Mouse (Mus musculus): ENCODE measurements around the gene Tsks. TPM values are rescaled to one million over a fixed set of nuclear protein-coding genes. Genes with fewer than 3 reads are reported as not detected.

Tsks gene
- 0.08 and 0.10 TPM in 2 replicates for polyA plus RNA-seq (2012; rRNA removed)

DNA sequence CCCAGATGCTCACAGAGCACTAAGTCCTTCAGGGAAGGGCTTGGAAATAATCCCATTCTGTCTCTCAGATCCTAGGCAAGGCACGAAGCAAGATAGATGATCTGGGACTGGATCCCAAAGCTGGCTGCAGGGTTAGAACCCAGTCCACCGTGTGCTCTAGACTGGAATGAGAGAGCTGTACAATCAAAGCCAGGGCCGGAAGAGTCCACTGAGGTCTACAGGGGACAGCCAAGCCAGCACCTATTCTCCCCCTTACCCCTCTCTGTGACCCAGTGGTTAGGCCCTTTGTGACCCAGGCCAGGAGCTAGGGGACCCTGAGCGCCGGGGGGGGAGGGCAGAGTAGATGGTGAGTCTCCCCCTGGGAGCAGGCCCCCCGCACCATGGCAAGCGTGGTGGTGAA lies at the start of gene Tsks:
Gene Tsks (plus strand): TSS at position 301 of the 400 bp plus-strand sequence.

DNA sequence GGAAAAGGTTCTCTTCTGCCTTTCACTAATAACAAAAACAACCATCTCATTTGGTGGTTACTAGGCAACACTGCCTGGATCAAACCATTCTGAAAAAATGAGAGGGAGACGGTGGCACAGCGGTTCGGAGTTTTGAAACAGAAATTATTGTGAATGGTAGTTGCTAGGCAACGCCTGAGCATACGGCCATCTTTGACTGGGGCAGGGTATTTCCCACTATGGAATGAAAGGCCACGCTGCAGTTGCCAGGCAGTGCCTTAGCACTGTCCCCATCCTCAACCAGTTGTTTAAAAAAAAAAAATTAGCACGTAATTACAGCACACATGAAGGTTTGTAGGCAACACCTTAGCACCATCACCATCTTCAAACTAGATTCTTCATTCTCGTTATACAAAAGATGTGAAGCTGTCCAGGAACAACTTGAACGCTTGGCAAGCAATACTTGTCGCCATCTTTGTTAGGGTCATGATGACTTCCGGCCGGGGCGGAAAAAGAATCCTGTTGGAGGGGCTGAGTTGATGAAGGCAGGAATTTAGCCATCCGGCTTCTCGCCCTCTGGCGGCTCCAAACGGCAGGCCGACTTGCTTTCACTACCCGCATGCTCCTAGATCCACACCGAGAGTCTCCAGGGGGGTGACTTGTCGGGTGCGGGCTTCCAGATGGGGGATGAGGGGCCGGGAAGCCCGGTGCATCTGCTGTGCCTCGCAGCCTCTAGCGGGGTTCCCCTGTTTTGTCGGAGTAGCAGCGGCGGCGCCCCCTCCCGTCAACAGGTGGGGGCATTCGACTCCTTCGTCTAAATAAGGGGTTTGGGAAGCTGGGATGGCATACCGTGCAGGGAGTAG lies 47.2 kb upstream of the Tsks start, which contains the start of gene Fuz:
Gene Fuz (plus strand): TSS at position 487 of the 842 bp plus-strand sequence.

DNA sequence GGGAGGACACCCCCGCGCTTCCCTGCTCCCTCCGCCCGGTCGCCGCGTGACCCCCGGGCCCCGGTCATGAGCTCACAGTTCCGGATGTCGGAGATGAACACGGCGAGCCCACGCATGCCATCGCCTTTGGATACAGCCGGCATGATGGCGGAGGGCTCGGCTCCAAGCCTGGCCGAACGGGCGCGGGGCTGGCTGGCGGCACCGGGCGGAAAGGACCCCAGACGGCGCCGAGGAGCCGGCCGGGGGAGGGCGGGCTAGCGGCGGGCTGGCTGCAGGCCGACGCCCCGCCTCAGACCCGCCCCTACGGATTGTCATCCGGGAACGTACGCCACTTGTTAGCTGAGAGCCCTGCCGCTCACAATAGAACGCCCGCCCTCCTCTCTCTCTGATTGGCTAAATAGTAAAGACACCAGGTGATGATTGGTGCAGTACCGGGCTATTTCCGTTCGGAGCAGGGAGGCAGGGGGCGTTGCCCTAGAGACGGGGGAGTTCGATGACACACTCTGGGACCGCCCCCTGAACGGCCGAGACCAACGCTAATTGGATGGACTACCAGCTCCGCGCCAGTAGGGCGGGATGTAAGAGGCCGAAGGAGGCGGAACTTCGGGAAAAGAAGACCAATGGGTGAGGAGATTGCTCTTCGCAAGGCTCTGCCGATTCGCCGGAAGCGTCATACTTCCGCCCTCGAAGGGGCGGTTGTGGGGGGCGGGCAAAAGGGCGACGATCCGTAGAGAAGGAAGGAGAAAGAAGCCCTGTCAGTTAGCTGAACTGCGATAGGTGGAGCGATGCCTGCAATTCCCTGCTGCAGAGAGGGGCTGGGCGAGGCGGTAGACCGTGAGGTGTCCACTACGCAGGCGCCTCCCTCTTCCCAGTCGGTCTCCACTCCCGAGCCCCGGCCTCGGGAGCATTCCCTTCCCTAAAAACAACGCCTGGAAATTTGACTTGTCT lies 13.5 kb upstream of the Tsks start, which contains the start of gene Ap2a1:
Gene Ap2a1 (minus strand): TSS at position 293 of the 948 bp plus-strand sequence.

DNA sequence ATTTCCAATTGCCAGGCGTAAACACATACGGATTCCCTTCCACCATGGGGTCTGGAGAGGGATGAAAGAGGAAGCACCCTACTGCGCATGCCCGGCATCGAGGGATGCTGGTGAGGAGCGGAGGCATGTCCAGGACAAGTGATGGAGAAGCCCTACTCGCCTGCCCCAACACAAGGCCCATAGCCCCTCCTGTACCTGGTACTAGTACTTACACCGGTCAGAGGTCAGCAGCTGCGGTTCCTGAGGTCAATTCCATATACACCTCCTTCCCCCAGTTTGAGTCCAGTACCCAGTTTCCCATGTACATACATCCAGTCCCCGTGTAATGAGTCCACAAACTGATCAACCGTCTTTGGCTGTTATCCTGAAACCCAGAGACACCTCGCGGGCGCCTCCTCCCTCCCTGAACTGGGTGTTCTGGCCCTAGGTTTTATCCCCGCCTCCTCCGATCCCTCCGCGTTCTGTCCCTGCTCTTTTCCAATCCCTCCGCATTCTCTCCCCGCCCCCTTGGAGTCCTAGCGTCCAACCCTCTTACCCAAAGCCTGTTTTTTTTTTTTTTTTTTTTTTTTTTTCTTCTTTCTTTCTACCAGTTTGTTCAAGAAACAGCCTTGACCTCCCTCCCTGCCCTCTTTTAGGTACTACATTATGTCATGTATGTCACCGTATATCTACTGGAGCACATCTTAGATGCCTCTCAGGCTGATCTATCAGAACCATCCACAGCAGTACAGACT lies 31.5 kb downstream of the Tsks start, which contains the start of gene Cpt1c:
Gene Cpt1c (minus strand): TSS at position 469 of the 734 bp plus-strand sequence.

DNA sequence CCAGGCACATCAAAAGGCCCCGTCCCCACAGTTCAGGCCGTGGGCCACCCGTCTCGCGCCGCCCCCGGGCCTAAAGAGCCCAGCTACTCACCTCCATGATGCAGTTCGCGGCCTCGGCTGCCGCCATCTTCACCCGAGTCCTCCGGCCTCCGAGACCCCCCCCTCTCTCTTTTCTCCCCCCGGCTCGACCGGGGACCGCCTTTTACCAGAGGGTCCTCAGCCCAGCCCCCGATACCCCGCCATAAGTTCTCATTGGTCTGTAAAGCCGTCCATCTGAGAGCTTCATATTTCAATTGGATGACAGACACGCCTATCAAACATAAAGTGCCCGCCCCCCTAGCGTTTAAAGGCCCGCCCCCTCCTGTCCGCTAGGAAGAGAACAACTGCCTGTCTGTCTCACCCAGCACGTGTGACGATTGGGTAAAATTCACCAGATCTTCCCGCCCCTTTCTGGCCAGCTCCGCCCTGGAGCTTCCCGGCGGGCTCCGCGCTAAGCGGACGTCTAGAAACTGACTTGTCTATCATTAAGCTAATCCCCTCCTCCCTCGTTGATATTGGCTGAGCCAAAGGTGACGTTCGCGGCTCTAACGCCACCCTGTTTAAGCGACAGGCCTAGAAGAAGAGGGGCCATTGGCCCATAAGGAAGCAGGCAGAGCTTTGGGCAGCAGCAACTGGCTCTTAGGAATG lies 43.3 kb downstream of the Tsks start, which contains the start of gene Prmt1:
Gene Prmt1 (minus strand): TSS at position 377 of the 687 bp plus-strand sequence.

DNA sequence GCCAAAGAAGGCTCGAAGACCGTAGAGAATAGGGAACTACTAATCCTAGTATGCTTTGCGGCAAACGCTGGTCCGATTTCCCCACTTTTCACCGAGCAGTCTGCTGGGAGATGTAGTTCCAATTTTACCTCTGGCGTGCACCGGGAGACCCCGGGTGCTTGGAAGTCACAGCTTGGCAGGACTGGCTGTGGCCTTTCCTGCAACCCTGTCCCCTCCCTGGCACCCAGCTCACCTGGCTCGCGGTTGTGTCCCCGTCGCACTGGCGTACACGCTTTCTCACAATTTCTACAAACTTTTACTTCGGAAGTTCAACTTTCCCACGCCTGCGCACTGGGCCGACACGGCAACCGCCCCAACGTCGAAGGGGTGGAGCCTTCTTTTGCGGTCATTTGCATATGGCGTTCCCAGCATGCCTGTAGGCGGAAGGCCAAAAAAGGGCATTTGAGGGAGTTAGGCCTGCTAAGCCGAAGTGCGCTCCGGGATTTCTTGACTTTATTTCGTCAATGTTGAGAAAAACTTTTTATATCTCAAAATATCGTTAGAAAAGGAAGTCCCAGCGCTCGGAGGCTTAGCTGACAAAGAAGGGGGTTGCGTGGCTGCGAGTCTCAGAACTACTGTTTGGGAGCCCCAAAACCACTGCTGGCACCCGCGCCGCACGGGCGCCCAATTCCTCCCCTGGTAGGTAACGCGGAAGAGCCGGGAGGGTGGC lies 54.4 kb downstream of the Tsks start, which contains the start of gene Irf3:
Gene Irf3 (plus strand): TSS at position 418 of the 709 bp plus-strand sequence.

DNA sequence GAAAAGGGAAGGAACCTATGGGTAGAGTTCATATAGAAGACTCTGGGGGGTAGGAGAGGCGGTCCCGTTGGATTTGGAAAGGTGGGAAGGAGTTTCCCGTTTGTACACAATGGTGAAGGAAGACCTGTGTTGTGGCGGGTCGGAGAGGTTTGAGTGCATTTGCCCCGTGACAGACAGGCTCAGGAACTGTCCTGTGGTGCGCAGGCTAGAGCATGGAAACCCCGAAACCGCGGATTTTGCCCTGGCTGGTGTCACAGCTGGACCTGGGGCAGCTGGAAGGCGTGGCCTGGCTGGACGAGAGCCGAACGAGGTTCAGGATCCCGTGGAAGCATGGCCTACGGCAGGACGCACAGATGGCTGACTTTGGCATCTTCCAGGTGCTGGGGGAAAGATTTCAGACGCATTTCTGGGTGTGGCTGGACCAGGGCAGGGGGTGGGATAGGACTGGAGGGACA lies 55.5 kb downstream of the Tsks start, which contains the start of gene Bcl2l12:
Gene Bcl2l12 (minus strand): TSS at position 212 of the 455 bp plus-strand sequence.

Other genes with a start within 250 kb of the Tsks start
- gene Izumo2, start 234.5 kb upstream of the Tsks start, polyA plus RNA-seq (2012; rRNA removed), result not detected in 2 replicates
- gene Vrk3, start 194.8 kb upstream of the Tsks start, polyA plus RNA-seq (2012; rRNA removed), result 28.7 TPM in 2 replicates
- 1.2 and 1.3 TPM in 2 replicates for gene Zfp473, start 192.2 kb upstream of the Tsks start, polyA plus RNA-seq (2012; rRNA removed)
- 60.4 and 62.0 TPM in 2 replicates for gene Nup62, start 127.1 kb upstream of the Tsks start, polyA plus RNA-seq (2012; rRNA removed)
- gene Il4i1, start 126.8 kb upstream of the Tsks start, polyA plus RNA-seq (2012; rRNA removed), result 0.43 and 0.61 TPM in 2 replicates
- gene Atf5, start 126.5 kb upstream of the Tsks start, polyA plus RNA-seq (2012; rRNA removed), result 15.3 and 17.9 TPM in 2 replicates
- 98.0 and 109 TPM in 2 replicates for gene Akt1s1, start 94.2 kb upstream of the Tsks start, polyA plus RNA-seq (2012; rRNA removed)
- gene Tbc1d17, start 94.1 kb upstream of the Tsks start, polyA plus RNA-seq (2012; rRNA removed), result 104 and 109 TPM in 2 replicates
- gene Pnkp, start 86.1 kb upstream of the Tsks start, polyA plus RNA-seq (2012; rRNA removed), result 31.5 and 33.3 TPM in 2 replicates
- 560 and 658 TPM in 2 replicates for gene Ptov1, start 73.4 kb upstream of the Tsks start, polyA plus RNA-seq (2012; rRNA removed)
- 135 and 146 TPM in 2 replicates for gene Med25, start 50.5 kb upstream of the Tsks start, polyA plus RNA-seq (2012; rRNA removed)
- 23.8 and 23.9 TPM in 2 replicates for gene Fuz, start 47.1 kb upstream of the Tsks start, polyA plus RNA-seq (2012; rRNA removed)
- gene Ap2a1, start 13.7 kb upstream of the Tsks start, polyA plus RNA-seq (2012; rRNA removed), result 139 and 165 TPM in 2 replicates
- 96.5 and 105 TPM in 2 replicates for gene Cpt1c, start 31.6 kb downstream of the Tsks start, polyA plus RNA-seq (2012; rRNA removed)
- 861 and 874 TPM in 2 replicates for gene Prmt1, start 43.4 kb downstream of the Tsks start, polyA plus RNA-seq (2012; rRNA removed)
- 89.9 and 97.5 TPM in 2 replicates for gene Irf3, start 54.4 kb downstream of the Tsks start, polyA plus RNA-seq (2012; rRNA removed)
- gene Bcl2l12, start 55.5 kb downstream of the Tsks start, polyA plus RNA-seq (2012; rRNA removed), result 8.4 and 10.7 TPM in 2 replicates
- gene Scaf1, start 73.2 kb downstream of the Tsks start, polyA plus RNA-seq (2012; rRNA removed), result 91.3 and 106 TPM in 2 replicates
- gene Rras, start 74.8 kb downstream of the Tsks start, polyA plus RNA-seq (2012; rRNA removed), result 20.9 and 23.6 TPM in 2 replicates
- 9.9 and 13.2 TPM in 2 replicates for gene Prr12, start 109.7 kb downstream of the Tsks start, polyA plus RNA-seq (2012; rRNA removed)
- gene Nosip, start 119.2 kb downstream of the Tsks start, polyA plus RNA-seq (2012; rRNA removed), result 74.9 and 77.9 TPM in 2 replicates
- 17.9 and 18.6 TPM in 2 replicates for gene Prrg2, start 119.5 kb downstream of the Tsks start, polyA plus RNA-seq (2012; rRNA removed)
- 34.7 and 64.0 TPM in 2 replicates for gene Rcn3, start 149.0 kb downstream of the Tsks start, polyA plus RNA-seq (2012; rRNA removed)
- 15.8 and 18.4 TPM in 2 replicates for gene Fcgrt, start 160.6 kb downstream of the Tsks start, polyA plus RNA-seq (2012; rRNA removed)
- 524 and 549 TPM in 2 replicates for gene Rps11, start 181.2 kb downstream of the Tsks start, polyA plus RNA-seq (2012; rRNA removed)
- gene Rpl13a, start 185.6 kb downstream of the Tsks start, polyA plus RNA-seq (2012; rRNA removed), result 2,210 and 2,469 TPM in 2 replicates
- gene Gm45713, start 193.0 kb downstream of the Tsks start, polyA plus RNA-seq (2012; rRNA removed), result 0.21 and 0.34 TPM in 2 replicates
- 7.5 and 9.1 TPM in 2 replicates for gene Flt3l, start 193.2 kb downstream of the Tsks start, polyA plus RNA-seq (2012; rRNA removed)
- gene Pih1d1, start 211.1 kb downstream of the Tsks start, polyA plus RNA-seq (2012; rRNA removed), result 144 and 160 TPM in 2 replicates
- gene Aldh16a1, start 211.4 kb downstream of the Tsks start, polyA plus RNA-seq (2012; rRNA removed), result 13.3 and 16.7 TPM in 2 replicates
- 45.9 and 55.3 TPM in 2 replicates for gene Slc17a7, start 220.7 kb downstream of the Tsks start, polyA plus RNA-seq (2012; rRNA removed)
- 0.16 and 0.22 TPM in 2 replicates for gene Gfy, start 236.4 kb downstream of the Tsks start, polyA plus RNA-seq (2012; rRNA removed)
- 0.19 and 0.21 TPM in 2 replicates for gene Pth2, start 237.8 kb downstream of the Tsks start, polyA plus RNA-seq (2012; rRNA removed)